Mouse (Mus musculus): ENCODE data around the gene Gm9999.

- TF ChIP-seq CTCF (IDR thresholded peaks at IDR 0.05; ENCODE audit: borderline replicate concordance, insufficient read depth, low read length) (no peak), POLR2A (IDR thresholded peaks at IDR 0.05; ENCODE audit: low read depth, low read length) (no peak)
Observed at GRCm38 (mm10) chr7:47027520-47027919, 44.1 kb downstream of the Gm9999 start.

Measured in embryonic fibroblast, embryonic 13.5 days (primary cell).